Mouse (Mus musculus): ENCODE measurements around the gene Nup85. TPM values are rescaled to one million over a fixed set of nuclear protein-coding genes. Genes with fewer than 3 reads are reported as not detected.
"Not testable (repeated sequence)": the region's sequence is repeated elsewhere in the genome, so short reads cannot be mapped to it uniquely, and the experiment has no call there.

The Nup85 gene
- total RNA-seq (2021) = 10 to 100 TPM; 15.8 to 20.8 TPM
- long read RNA-seq, experiment 1, transcript Nup85-201 (19 exons, 2,230 nt) = major isoform, 17 of 21 reads
- long read RNA-seq, experiment 1, partial matches to known transcripts = 2 of 21 reads
- long read RNA-seq, experiment 1, other reads (novel, unspliced or antisense) = 1 of 21 reads
- long read RNA-seq, experiment 2, transcript Nup85-201 (19 exons, 2,230 nt) = major isoform, 15 of 20 reads
- long read RNA-seq, experiment 2, partial matches to known transcripts = 4 of 20 reads
- long read RNA-seq, experiment 2, other reads (novel, unspliced or antisense) = 1 of 20 reads

DNA sequence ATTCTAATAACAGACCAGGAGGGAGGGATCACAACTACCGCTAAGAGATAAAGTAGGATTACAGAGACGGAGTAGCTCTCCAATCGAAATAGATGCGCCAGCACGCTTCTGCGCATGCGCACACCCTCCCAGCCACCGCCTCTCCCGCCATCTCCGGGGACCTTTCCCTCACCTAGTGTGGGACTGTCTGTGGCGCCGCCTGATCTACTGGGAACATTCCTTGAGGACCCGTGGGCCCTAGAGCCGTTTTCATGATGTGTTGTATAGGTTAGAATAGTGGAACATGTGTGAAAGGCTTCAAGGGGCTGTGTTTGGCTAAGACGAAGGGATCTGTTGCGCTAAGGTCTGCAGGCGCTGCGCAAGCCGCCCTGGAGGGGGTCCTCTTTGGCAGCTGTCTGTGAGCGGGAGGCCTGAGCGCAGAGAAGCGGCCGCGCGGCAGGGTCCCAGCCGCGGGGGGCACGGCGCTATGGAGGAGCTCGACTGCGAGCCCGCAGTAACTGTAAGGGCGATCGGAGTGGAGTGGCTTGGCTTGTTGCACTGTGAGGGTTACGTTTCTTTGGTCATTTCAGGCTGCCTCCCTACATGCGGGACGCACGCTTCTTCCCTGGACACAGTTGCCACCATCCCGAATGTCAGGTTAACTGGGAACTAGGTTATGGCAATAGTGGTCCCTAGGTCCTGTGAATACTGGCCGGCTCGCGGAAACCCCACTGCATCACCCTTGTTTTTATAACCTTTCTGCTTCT is at the start of gene Nup85:
TSS of gene Nup85 (plus strand) at position 371 of the 746 bp plus-strand sequence.
- intact Hi-C loops (cut with DNase I) = no loop called here
- DNase-seq = peak; percentile 97

DNA sequence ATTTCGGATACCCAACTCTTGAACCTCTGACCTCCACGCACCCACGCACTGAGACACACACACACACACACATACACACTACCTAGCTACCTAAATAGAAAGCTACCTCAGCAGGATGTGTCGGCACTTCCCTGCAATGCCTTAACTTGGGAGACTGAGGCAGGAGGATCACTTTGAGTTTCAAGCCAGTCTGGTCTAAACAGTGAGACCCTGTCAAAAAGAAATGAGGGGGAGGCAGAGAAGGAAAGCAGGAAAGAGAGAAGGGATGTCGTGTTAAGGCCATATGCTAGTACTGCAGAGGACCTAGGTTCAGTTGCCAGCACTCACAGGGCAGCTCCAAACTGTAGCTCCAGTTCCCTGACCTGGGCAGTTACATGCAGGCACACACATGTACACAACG is 49.2 kb upstream of the Nup85 start:
- DNase-seq = peak in 1 of 2 experiments; percentile 8
- intact Hi-C loops (cut with DNase I) = no loop called here

DNA sequence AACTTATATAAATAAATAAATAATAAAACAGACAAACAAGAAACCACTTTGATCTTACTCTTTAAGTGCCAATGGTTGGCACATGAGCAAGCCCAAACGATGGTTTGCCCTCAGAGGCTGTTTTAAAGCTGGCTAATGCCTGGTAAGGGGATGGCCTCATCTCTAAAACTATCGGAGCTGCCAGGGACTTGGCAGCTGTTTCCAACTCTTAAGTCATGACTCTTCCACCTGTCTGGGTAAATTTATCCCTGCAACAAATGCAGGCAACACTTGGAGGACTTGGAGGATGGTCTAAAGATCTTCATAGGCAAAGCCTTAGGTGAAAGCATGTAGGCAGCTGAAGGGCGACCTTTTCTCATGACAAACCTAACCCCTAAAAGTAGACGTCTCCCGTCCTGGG is 47.3 kb upstream of the Nup85 start:
- DNase-seq = no peak
- intact Hi-C loops (cut with DNase I) = no loop called here

DNA sequence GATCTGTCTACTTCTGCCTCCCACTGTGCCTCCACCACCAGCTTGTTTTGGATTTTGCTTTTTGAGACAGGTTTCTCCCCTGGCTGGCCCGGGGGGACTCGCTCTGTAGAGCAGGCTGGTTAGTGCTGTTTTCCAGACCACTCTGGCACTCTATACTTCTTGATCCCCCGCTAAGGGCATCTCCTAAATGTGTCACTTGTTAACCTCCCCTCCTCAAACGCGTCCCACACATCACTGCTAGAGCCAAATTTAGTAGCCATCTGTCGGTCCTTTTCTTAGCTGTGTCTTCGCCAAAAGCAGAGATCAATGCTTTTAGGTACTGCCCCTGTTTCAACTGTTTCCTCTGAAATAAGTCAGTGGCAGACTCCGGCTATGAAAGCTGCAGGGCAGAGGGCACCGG is 45.5 kb upstream of the Nup85 start:
- no peak for DNase-seq
- intact Hi-C loops (cut with DNase I) = no loop called here

DNA sequence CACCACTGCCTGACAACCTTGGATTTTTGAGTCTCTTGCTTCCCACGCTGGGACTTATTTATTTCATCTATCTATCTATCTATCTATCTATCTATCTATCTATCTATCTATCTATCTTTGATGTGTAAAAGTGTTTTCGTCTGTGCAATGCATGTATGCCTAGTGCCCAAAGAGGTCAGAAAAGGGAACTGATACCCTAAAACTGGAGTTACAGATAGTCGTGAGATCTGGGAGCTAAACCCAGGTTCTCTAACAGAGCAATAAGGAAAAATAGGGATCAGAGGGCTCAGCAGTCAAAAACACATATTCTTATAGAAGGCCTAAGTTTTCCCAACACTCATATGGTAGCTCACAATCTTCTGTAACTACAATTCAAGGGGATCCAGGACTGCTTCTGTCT is 44.7 kb upstream of the Nup85 start:
- no peak for DNase-seq
- intact Hi-C loops (cut with DNase I) = no loop called here

DNA sequence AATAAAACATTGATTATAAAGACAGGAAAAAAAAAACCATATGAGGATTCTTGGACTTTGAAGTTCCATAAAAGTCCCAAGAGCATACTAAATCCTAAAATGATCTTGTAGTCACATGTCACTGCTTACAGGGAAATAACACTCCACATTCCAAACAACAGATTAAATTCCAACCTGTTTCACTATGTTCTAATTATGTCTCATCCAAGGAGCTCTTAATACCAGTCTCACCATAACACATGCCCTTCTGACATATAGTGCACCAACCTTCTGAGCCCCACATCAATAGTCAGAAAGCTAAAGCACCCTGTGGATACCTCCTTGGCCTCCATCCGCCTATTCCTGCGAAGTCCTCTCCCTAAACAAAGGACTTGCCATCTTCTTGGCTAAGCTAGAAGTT is 44.0 kb upstream of the Nup85 start:
- no peak for DNase-seq
- intact Hi-C loops (cut with DNase I) = no loop called here

DNA sequence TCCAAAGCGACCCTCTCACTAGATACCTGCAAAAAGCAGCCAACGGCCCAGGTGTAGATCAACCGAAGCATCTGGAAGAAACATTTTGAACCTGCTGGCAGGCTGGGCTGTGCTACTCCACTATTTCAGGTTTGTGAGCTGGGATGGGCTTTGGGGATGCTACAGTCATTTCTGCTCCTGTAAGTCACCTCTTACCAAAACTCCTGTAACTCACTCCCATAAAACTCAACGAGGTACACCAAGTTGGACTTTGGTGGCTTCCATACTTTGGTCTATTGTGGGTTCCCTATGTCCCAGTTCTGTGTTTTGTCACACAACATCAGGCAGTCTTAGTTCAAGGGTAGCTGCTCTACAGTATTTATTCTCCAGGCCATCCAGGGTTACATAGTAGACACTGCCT is 43.2 kb upstream of the Nup85 start:
- intact Hi-C loops (cut with DNase I) = no loop called here
- DNase-seq = no peak

DNA sequence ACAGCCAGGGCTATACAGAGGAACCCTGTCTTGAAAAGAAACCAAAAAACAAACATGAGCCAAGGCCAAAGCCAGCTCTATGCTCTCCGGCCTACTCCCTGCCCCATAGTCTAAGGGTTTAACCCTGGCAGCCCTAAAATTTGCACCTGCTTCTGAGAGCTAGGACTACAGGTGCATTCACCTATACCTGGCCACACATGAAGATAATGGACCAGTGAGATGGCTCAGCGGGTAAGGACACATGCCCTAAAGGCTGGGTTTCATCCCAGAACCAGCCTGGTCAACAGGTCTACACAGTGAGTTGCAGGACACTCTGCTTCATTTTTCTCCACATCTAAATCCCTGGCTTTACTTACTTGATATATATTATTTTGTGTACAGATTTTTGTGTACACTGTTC is 42.0 kb upstream of the Nup85 start:
- intact Hi-C loops (cut with DNase I) = no loop called here
- DNase-seq = no peak

DNA sequence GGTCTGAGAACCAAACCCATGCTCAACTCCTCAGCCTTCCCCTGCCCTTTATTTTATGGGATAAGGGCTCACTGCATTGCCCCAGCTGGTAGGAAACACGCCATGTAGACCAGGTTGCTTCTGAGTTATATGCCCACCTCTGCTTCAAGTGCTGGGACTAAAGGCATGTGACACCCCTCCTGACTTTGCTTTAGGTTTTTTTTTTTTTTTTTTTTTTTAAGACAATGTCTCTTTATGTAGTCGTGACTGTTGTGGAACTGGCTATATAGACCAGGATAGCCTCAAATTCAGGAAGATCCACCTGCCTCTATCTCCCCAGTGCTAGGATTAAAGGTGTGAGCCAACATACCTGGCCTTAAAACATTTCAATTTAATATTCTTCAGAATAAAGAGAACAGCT is 41.5 kb upstream of the Nup85 start:
- intact Hi-C loops (cut with DNase I) = no loop called here
- DNase-seq = no peak

DNA sequence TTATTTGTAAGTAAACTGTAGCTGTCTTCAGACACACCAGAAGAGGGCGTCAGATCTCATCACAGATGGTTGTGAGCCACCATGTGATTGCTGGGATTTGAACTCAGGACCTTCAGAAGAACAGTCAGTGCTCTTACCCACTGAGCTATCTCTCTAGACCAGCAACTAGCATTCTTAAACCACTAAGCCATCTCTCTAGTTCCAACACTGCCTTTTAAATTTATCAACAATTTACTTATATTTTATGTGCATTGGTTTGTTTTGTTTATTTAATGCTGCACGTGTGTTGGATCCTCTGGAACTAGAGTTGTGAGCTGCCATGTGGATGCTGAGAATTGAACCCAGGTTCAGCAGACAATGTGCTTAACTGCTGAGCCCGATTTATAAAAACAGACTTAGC is 37.8 kb upstream of the Nup85 start:
- DNase-seq; intact Hi-C loops (cut with DNase I): not testable (repeated sequence)

DNA sequence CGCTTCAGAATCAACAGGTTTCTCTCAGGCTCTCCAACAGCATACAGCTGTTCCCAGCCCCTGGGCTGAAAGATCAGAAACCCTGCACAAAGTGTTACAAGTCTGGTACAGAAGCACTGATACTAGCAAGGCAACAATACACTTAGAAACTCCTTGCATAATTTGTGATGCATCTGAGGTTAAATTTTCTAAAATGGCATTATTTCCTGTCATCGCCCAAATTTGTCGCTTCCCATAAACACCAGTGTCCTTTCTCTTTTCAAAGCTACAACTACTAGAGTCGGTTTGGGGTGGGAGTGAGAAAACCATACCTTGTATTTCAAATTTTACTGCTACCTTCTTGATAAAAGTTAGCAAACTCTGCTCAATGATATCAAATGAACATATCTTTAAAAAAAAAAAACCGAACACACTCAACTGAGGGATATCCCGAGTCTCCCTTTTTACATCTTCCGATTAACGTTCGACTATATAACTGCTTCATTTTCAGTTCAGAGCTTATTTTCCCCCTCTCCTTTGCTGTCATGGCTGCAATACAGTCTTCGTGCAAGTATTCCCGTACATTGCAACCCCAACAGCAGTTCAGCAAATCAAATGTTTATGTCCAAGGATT is 29.4 kb upstream of the Nup85 start:
- intact Hi-C loops (cut with DNase I) = no loop called here
- DNase-seq = no peak

DNA sequence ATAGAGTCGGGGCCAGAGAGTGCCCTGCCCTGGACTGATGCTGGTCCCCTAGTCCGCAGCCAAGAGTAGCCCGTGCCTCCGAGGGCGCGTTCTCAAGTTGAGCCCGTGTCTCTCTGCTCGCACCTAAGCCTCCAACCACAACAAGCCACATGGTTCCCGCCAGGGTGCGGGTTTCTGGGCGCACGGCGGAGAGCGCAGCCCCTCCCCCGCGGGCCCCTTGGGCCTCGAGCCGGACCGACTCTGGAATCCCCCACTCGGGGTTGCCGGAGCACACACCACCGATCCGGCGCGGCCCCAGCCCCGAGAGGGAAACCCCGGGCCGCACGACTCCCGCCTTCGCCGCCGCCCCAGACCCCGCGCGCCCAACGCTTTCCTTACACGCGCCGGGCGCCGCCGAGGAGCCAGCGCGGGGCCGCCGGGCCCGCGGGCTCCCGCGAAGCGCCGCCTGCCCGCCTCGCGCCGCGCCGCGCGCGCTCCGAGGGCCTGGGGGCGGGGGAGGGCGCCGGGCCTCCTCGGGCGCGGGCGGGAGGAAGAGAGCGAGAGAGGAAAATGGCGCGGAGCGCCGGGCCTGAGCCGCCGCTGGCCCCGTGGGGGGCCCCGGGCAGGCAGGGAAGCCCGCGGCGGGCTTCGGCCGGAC is 28.7 kb upstream of the Nup85 start:
- peak; percentile 47 to 53 for DNase-seq
- intact Hi-C loops (cut with DNase I) = no loop called here

DNA sequence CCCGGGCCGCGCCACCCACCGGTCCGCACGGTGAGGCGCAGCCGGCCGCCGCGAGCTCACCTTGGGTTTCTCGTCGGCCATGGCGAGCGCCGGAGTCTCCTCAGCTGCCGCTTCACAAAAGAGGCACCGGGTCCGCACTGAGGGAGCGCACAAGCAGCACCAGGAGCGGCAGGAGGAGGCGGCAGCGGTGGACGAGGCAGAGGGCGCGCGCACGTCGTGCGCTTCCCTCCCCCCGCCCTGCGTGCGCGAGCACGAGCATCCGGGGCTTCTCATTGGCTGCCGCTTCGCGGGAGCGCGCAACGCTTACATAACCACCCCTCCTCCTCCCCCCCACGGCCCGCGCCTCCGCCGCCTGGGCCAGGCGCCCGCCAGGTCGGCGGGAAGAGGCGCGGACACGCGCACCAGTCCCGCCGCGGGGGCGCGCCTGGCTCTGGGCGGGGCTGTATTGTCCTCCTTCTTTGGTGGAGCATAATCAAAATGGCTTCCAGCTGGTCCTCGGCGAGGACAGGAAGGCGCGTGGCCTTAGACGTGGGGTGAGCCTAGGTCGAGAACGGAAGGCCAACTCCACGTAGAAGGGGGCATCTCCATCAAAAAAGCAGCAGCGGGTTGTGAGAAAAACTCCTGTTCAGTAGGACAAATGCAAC is 28.1 kb upstream of the Nup85 start, which contains the start of gene Sumo2:
TSS of gene Sumo2 (minus strand) at position 239 of the 644 bp plus-strand sequence.
- peak; percentile 97 to 99 for DNase-seq
- intact Hi-C loops (cut with DNase I) = no loop called here

DNA sequence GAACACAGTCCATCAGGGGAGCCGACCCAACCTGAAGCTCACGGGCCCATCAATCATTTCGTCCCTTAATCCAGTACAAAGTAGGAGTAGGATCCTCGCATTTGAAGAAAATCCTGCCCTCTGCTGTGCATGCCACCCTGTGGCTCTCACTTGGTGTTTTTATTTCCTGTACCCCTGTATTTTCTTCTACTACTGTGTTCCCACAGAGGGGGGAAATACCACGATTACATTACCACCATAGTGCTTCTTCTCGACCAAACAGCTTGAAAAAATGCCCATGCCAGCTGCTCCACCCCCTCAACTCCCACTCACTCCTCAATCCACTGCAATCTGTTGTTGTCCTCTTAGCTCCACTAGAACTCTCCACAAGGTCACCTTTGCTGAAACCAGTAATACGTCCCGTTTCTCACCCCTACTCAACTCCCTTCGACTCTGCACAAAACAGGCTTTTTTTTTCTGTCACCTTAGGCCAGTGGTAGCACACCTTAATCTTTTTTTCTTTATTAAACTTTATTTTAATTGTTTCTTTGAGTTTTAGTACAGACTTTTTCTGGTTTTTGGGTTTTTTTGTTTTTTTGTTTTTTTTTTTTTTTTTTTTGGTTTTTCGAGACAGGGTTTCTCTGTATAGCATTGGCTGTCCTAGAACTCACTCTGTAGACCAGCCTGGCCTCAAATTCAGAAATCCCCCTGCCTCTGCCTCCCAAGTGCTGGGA is 27.2 kb upstream of the Nup85 start:
- DNase-seq = no peak
- intact Hi-C loops (cut with DNase I) = no loop called here

DNA sequence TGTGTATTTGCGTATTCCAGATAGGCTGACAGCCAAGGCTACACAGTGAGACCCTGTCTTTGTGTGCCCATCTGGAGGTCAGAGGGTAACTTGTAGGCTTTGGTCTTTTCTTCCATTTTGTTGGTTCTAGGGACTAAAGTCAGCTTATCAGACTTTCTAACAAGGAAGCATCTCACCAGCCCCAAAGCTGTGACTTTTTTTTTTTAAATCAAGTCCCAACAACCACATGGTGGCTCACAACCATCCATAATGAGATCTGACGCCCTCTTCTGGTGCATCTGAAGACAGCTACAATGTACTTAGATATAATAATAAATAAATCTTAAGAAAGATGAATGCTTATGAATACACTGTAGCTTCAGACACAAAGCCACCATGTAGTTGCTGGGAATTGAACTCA is 26.2 kb upstream of the Nup85 start:
- intact Hi-C loops (cut with DNase I) = loop anchor here (2.0 kb wide), 1 partner anchor 53 kb away; no protein-coding TSS in a partner anchor
- DNase-seq = no peak

DNA sequence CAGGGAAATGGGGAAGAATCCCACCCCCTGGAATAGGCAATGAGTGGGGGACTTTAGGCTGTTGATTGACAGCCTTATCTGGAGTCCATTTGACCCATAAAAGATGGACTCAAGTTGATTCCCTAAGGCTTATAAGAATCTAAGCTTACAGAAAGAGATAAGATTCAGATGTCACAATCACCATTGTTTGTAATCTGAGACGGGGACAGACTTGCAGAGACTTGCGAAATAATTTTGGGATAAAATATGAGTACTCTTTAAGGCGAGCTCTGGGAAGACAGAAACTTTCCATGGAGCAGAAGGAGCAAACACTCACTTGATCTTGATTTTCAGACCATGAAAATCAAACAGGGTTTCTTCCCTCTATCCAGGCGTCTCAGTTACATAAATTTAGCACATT is 20.7 kb upstream of the Nup85 start:
- DNase-seq = no peak

DNA sequence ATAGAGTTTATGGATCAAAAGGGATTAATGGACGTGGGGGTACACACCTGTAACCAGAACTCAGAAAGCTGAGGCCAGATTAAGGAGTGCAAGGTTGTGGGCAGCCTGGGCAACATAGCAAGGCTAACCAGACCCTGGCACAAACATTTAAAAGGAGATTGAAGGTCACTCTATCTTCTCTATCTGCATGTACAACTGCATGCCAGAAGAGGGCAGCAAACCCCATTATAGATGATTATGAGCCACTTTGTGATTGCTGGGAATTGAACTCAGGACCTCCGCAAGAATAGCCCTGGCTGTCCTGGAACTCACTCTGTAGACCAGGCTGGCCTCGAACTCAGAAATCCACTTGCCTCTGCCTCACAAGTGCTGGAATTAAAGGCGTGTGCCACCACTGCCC is 11.5 kb upstream of the Nup85 start:
- intact Hi-C loops (cut with DNase I) = no loop called here
- no peak for DNase-seq

More for the DNA sequence above, 20.7 kb upstream of the Nup85 start:
- intact Hi-C loops (cut with DNase I) = no loop called here

DNA sequence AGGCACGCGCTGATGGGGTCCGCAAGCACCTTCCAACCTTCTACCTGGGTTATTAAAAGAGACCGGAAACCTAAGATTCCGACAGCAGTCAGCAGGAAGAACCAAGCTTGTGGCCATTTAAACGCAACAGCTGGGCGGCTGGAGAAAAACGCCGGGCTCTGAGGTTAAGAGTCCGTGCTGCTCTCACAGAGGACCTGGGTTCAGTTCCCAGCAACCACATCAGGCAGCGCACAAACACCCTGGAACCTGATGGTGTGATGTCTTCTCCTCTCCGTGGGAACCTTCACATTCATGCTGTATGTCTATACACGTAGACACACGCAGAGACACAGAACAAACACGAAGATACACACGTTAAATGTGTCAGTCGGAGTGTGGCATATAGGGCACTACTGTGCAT is 8.5 kb upstream of the Nup85 start:
- no peak for DNase-seq
- intact Hi-C loops (cut with DNase I) = no loop called here

DNA sequence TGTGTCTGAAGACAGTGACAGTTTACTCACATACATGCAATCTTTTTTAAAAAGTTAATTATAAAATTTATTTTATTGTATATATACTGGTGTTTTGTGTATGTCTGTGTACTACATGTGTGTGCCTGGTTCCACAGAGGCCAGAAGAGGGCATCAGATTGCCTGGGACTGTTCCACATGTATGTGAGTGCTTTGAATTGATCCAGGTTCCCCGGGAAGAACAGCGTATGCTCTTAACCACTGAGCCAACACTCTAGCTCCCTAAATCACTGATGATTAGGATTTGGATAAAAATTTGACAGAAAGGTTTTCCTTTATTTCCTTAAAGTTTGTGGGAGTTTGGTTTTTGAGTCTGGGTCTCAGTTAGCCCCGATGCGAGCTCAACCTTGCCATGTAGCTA is 828 bp upstream of the Nup85 start:
- no peak for DNase-seq
- intact Hi-C loops (cut with DNase I) = no loop called here

DNA sequence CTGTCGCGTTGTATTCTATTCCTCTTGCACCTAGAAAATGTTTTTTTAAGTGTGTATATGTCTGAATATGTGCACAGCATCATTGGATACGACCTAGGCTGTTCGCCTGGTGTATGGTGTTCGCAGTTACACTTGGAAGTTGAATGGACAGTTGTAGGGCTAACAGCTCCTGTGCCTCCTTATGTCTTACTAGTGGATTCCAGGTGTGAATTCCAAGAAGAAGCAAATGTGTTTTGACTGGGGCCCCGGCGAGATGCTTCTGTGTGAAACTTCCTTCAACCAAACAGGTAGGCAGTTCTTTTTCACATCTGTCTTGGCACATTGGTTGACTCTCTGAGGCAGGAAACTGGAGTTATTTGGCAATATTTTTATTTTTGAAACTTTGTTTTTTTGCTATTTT is 727 bp downstream of the Nup85 start:
- DNase-seq = no peak
- intact Hi-C loops (cut with DNase I) = loop anchor here (5.0 kb wide), 1 partner anchor 37 kb away; the partner anchor contains the start of genes Gga3 and Mrps7
